Mouse (Mus musculus): Measurements from ENCODE around the gene Tbca. TPM values are rescaled to one million over a fixed set of nuclear protein-coding genes. Genes with fewer than 3 reads are reported as not detected.
A peak's percentile ranks its signal among the peaks of the same experiment; 100 is the strongest.

Tbca gene
- total RNA-seq, 2 experiments from 2014 or later, result 126 to 136 TPM

- intact Hi-C loops (cut with DNase I), result no loop called here
- no peak for DNase-seq
Observed at GRCm38 (mm10) chr13:94875396-94875880, 86.7 kb downstream of the Tbca start, which contains the start of gene Otp. Otp (plus strand) TSS chr13:94875602.

DNA sequence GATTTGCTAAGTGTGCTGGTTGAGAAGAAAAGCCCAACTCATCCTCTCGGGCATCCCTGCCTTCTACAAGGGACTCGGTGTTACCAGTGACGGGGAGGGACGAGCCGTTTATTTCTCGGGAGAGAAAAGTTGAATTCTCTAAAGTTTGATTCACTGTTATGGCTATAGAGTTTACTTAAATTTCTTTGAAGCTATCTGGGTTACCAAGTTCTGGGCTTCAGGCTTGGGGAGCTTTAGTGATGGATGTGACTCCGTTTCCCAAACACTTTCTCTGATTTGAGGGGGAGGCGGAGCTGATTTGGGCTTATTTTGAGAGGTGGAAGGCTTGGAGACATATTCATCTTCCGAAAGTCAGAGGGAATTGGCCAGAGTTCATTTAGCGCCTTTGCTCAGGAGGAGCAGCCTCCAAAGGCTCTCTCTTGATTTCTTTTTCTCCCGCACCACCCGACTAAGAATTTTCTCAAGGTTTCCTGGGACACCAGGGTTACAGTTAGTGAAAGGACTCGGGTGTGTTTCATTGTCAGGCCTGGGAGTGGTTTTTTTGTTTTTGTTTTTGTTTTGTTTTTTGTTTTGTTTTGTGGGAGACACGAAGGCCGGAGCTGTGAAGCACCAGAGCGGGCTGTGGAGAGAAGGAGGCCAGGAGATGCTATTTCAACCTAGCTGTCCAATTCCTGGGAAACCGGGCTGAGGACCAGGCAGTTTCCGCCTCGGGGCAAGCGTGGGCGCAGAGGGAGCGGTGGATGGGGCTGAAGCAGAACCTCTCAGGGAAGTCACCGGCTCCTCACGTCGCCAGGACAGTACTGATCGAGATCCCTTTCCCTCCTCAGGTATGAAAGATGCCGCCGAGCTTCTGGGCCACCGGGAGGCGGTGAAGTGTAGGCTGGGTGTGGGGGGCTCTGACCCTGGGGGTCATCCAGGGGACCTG is 87.8 kb downstream of the Tbca start:
- no peak for DNase-seq
- intact Hi-C loops (cut with DNase I), result no loop called here

DNA sequence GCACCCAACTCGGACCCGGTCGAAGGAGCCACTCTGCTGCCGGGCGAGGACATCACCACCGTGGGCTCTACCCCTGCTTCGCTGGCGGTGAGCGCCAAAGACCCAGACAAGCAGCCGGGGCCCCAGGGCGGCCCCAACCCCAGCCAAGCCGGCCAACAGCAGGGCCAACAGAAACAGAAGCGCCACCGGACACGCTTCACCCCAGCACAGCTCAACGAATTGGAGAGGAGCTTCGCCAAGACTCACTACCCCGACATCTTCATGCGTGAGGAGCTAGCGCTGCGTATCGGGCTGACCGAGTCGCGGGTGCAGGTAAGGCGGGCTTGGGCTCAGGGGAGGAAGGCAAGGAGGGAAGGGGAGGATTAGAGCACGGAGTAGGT is 88.5 kb downstream of the Tbca start:
- no peak for DNase-seq
- intact Hi-C loops (cut with DNase I), result no loop called here

GRCm38 (mm10) chr13:94877991-94878745 is 89.5 kb downstream of the Tbca start:
- DNase-seq, result no peak
- intact Hi-C loops (cut with DNase I), result no loop called here

GRCm38 (mm10) chr13:94881201-94881600 is 92.5 kb downstream of the Tbca start:
- intact Hi-C loops (cut with DNase I), result no loop called here
- no peak for DNase-seq

GRCm38 (mm10) chr13:94882221-94882620 is 93.5 kb downstream of the Tbca start:
- no peak for DNase-seq
- intact Hi-C loops (cut with DNase I), result no loop called here

DNA sequence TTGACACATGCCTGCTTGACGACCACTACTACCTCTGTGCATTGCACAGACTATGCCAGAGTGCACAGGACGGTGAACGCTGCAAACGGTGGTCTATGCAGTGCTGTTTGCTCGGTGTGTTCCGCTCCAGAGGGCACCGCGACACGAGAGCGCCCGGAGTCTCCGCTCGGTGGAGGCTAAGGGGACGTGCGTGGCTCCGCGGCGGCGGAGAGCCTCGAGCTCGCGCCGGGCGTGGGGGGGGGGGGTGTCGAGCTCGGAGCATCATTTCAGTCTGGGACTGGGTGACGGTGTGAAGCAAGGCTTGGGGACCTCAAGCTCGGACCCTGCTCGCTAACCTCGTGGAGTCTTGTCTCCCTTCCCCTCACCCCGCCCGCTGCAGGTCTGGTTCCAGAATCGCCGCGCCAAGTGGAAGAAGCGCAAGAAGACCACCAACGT is 94.0 kb downstream of the Tbca start:
- intact Hi-C loops (cut with DNase I), result no loop called here
- DNase-seq, result no peak

DNA sequence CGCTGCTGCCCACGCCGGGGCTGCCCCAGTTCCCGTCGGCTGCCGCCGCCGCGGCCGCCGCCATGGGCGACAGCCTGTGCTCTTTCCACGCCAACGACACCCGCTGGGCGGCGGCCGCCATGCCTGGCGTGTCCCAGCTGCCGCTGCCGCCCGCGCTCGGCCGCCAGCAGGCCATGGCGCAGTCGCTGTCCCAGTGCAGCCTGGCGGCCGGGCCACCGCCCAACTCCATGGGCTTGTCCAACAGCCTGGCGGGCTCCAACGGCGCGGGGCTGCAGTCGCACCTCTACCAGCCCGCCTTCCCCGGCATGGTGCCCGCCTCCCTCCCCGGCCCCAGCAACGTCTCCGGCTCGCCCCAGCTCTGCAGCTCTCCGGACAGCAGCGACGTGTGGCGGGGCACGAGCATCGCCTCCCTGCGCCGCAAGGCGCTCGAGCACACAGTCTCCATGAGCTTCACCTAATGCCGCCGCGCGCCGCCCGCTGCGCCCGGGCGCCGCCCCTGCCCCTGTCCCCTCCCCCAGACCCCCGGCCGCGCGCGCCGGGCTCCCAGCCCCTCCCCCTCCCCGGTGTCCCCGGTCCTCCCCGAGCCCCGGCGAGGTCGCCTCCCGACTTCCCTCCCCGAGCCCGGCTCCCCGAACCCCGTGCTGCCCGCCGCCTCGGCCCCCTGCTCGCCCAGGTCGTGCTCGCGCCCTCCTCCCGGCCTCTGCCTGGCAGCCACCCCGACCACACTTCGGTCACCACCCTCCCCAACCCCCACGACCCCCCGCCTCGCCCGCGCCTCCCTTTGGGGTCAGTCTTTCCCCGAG is 94.7 kb downstream of the Tbca start:
- DNase-seq, result peak; percentile 33 to 55
- intact Hi-C loops (cut with DNase I), result no loop called here

- no peak for DNase-seq
- intact Hi-C loops (cut with DNase I), result no loop called here
Observed at GRCm38 (mm10) chr13:94883966-94884960, 95.6 kb downstream of the Tbca start.

- intact Hi-C loops (cut with DNase I), result no loop called here
- DNase-seq, result no peak
Observed at GRCm38 (mm10) chr13:94885291-94886235, 96.9 kb downstream of the Tbca start.

Other genes starting within 250 kb of the Tbca start
- gene Otp, start 86.7 kb downstream of the Tbca start, total RNA-seq (2021), result not detected
- 10 to 100 TPM; 16.1 to 17.4 TPM for gene Wdr41, start 187.4 kb downstream of the Tbca start, total RNA-seq (2021)

All from heart, postnatal 14 days (tissue).